Mouse (Mus musculus) splenic B cell, adult 2 months (primary cell): Measurements from ENCODE around the gene Sbk3.
A peak's percentile ranks its signal among the peaks of the same experiment; 100 is the strongest.

ENCODE experiments used
- DNase-seq: peaks from one replicate; pipeline ENCODE4 v3.0.0-alpha.2; 2011; ENCODE audit warnings: low read depth, low spot score
- H3K27me3 ChIP-seq: 2 replicates; pipeline ENCODE4 v1.6.1; 2012; ENCODE audit warnings: mild to moderate bottlenecking, low read length, moderate library complexity, mixed read lengths; ENCODE audit not compliant: control insufficient read depth, poor library complexity, insufficient read depth, severe bottlenecking
- H3K36me3 ChIP-seq: 2 replicates; pipeline ENCODE4 v1.6.1; 2012; ENCODE audit warnings: mild to moderate bottlenecking, low read length, moderate library complexity, mixed read lengths; ENCODE audit not compliant: control insufficient read depth, poor library complexity, insufficient read depth, severe bottlenecking

Sbk3 gene

DNA sequence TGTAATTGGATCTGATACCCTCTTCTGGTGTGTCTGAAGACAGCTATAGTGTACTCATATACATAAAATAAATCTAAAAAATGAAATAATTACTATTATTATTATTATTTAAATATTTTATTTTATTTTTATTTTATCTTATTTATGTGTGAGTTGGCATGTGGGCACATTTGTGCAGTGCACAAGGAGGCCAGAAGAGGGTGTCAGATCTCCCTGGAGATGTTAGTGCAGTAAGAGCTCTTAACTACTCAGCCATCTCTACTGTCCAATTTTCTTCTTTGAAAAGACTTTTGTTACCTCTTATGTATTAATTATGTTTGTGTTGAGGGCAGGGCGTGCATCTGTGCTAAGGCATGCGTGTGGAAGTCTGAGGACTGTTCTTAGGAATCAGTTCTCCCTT, 28.9 kb upstream of the Sbk3 start:
- peak; percentile 61 for DNase-seq
- Histone ChIP-seq H3K36me3 (no peaks in the 10 kb centered on the region), H3K27me3 (no peaks in the 10 kb centered on the region)

- H3K27me3 ChIP-seq, result no peaks in the 10 kb centered on the region
- H3K36me3 ChIP-seq, result no peaks in the 10 kb centered on the region; the same call in 1 of the 2 replicates
- DNase-seq, result no peak
Measured at GRCm38 (mm10) chr7:4996934-4997333, 26.0 kb upstream of the Sbk3 start.

DNA sequence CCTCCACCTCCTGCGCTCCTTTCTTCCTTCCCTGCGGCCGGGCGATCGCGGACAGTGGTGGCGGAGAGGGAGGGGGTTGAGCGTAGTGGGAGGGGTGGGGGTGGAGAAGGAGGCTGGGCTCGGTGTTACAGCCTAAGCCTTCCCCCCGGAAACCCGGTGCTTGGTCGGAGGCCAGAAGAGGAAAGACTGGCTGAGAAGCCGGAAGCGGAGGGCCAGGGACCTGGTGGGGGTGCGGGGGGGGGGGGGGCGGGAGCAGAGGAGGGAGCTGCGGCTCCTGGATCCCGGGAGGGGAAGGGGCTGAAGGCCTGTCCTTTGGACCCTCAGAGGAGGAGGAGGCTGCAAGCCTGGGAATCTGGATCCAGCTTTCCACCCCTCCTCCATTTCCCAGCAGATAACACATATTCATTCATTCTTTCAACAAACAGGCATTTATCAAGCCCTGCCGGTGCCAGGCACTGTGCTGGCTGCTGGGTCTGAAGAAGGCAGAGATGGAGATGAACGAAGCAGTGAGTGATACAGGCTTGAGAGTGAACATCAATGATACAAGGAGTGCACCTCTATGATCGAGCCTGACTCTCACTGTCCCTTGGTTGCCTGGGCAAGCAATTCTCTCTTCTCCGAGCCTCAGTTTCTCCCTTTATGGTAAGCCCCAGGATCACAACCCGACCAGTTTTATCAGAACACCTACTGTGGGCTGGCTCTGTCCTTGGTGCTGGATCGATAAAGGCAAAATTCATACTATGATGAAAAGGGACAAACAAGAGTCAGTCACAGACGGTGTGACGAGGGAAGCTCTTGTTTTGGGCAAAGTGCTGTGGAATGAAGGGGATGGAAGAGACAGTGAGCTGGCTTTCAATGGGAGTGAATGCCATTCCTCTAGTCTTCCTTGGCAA, 25.3 kb upstream of the Sbk3 start, which contains the start of gene Zfp579:
TSS of gene Zfp579 (minus strand) at position 156 of the 893 bp plus-strand sequence.
- peak; percentile 76 for DNase-seq
- no peaks in the 10 kb centered on the region; the same call in 1 of the 2 replicates for H3K36me3 ChIP-seq

DNA sequence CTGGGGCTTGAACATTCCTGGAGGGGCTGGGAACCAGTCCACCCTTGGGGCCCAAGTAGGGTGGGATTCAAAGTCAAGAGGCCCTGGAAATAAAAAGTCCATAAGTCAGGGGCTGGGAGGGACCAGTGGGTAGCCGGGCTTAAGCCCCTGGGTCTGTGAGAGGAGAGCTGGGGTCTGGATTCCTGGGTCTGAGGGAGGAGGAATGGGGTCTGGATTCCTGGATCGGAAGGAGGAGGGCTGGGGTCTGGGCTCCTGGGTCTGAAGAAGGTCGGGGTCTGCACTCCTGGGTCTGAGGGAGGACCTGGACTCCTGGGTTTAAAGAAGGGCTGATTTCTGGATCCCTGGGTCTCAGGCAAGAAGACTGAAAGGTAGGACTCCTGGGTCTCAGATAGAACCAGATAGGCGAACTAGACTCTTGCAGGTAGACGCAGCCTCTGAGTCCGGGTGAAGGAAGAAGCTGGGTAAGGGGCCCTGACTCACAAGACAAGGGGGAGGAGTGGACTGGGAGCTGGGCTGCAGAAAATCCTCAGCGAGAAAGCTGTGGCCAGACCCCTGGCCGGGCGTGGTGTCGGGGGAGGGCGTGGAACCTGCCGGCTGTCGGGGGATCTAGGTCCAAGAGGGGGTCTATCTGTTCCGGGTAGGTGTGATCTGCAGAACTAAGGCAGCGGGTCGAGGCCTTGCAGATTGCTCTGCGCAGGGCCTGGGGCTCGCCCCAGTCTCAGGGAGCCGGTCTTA, 24.5 kb upstream of the Sbk3 start:
- Histone ChIP-seq H3K36me3 (no peaks in the 10 kb centered on the region; the same call in 1 of the 2 replicates), H3K27me3 (no peaks in the 10 kb centered on the region)
- no peak for DNase-seq

More for the DNA sequence above, 25.3 kb upstream of the Sbk3 start, which contains the start of gene Zfp579:
- no peaks in the 10 kb centered on the region for H3K27me3 ChIP-seq

- Histone ChIP-seq H3K27me3 (no peaks in the 10 kb centered on the region), H3K36me3 (no peaks in the 10 kb centered on the region; the same call in 1 of the 2 replicates)
- DNase-seq, result no peak
Measured at GRCm38 (mm10) chr7:4993999-4994788, 23.2 kb upstream of the Sbk3 start.

DNA sequence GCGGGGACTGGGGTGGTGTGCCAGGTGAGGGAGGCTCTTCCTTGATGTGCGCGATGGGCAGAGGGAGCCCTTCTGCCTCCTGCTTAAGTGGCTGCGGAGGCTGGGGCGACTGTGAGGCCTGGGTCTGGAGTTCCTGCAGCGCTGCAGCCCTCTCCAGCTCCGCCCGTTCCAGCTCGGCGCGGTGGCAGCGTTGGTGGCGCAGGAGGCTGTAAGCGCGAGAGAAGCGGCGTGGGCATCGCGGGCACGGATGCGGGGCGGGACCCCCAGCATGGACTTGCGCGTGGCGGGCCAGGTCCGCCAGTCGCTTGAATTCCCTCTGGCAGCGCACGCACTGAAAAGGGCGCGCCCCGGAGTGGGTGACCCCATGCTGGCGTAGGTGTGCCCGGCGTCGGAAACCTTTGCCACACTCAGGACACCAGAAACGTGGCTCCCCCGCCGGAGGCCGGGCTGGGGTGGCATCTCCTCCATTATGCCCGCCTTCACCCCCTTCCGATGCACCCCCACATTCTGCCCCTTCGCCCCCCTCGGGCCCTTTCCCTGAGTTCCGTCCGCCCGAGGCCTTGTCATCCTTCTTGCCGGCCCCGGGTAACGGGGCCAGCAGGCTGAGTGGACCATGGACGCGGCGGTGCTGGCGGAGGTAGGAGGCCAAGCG, 22.5 kb upstream of the Sbk3 start:
- no peaks in the 10 kb centered on the region for H3K27me3 ChIP-seq
- no peaks in the 10 kb centered on the region; the same call in 1 of the 2 replicates for H3K36me3 ChIP-seq
- no peak for DNase-seq

DNA sequence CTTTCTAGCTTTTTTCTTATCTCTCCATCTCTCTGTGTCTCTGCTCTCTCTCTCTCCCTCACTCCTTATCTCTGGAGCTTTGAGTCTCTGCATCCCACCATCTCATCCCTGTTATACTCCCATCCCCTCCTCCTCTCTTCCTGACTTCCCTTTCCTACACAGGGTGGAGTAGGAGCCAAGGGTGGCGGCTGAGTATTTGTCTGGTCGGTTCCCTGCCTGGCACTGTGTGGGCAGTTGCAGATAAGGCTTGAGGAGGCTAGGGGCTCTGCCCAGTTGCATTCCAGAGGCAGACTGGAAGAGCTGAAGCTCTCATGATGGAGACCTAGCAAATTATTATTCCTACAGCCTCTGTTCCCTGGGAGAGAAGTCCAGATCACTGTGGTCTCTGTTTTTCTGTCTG, 17.3 kb upstream of the Sbk3 start:
- no peaks in the 10 kb centered on the region for H3K27me3 ChIP-seq
- no peaks in the 10 kb centered on the region; the same call in 1 of the 2 replicates for H3K36me3 ChIP-seq
- DNase-seq, result no peak

- Histone ChIP-seq H3K36me3 (no peaks in the 10 kb centered on the region), H3K27me3 (no peaks in the 10 kb centered on the region)
- DNase-seq, result no peak
Measured at GRCm38 (mm10) chr7:4976832-4977231, 5.9 kb upstream of the Sbk3 start.

DNA sequence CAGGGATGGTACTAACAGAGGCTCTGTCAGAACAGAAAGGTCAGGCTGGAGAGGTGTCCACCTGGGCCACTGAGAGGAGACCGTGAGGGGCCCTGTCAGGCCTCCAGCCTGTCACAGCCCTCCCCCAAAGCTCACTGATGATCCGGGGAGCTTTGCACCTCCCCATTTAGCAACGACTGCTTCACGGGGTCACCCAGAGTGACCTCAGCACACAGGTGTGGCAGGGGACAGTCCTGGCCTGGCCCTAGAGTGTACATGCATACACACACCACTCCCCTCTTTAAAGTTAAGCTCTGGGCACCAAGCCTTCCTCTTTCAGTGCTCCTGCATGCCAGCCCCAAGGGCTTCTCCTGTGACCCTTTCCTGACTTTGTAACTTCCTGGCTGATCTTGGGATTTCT, 4.5 kb upstream of the Sbk3 start:
- no peak for DNase-seq
- no peaks in the 10 kb centered on the region for H3K27me3 ChIP-seq
- H3K36me3 ChIP-seq, result no peaks in the 10 kb centered on the region

DNA sequence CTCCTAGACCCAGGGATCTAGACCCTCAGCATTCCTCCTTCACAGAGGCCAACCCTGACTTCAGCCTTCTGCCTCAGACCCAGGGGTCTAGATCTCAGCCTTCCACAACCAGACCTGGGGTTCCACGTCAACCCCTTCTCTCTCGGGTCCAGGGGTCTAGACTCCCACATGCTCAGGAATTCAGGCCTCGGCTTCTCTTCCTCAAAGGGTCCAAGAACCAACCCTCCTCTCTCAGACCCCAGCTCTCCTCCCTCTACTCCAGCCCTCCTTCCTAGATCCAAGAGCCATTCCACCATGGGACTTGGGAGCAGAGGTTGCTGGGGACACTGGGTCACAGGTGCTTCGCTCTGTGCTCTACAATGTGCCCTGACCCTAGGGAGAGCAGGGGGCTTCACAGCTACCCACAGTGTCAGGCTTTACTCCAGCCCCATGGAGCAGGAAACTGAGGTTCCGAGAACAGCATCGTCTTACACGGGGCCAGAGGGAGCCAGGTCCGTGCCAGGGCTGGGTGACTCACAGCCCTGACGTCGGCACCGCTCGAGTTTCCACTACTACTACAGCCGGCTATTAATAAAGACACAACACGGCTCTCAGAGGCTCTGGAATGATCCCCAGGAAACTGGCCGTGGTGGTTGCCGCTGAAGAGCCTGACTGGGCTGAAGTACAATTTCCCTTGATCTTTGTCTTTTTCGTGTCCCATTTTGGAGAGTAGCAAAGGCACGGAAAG, 1.5 kb upstream of the Sbk3 start:
- Histone ChIP-seq H3K36me3 (no peaks in the 10 kb centered on the region), H3K27me3 (no peaks in the 10 kb centered on the region)
- DNase-seq, result no peak

GRCm38 (mm10) chr7:4971710-4972109, 742 bp upstream of the Sbk3 start:
- Histone ChIP-seq H3K27me3 (no peaks in the 10 kb centered on the region), H3K36me3 (no peaks in the 10 kb centered on the region)
- no peak for DNase-seq

DNA sequence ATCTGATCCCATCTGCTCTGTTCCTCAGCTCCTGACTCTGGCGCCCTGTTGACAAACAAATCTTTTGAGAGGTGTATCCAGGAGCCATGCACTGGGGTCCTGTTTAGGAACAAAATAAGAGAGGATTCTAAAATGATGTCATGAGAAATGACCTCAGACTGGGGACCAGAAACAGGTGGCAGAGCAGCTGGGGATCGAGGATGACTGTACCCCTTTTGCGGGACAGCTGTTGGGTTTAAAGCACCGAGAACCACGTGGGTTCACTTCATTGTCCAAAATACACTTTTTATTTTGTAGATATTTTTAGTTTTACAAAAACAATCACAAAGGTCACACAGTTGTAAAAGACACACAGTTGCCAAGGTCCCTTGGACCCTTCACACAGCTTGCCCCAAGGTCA, 6.0 kb downstream of the Sbk3 start:
- no peaks in the 10 kb centered on the region for H3K27me3 ChIP-seq
- DNase-seq, result no peak
- H3K36me3 ChIP-seq, result no peaks in the 10 kb centered on the region

DNA sequence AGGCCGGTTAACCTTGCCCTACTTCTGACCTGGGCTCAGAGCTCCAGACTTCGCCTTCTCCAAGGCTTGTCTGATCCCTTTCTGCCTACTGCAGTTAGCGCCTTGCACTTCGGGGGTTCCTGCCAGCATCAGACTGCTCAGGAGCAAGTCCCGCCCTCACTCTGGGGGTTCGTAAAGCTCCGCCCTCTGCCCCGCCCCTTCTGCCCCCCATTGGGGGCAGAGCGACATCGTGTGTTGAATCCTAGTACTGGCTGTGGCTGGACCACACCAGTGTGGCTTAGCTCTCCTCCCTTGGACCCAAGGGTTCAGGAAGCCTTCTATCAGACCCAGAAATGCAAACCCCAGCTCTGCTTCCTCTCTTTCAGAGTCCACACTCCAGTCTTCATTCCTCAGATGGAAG, 6.7 kb downstream of the Sbk3 start, which contains the start of gene Sbk2:
TSS of gene Sbk2 (minus strand) at position 135 of the 400 bp plus-strand sequence.
- H3K27me3 ChIP-seq, result no peaks in the 10 kb centered on the region
- peak; percentile 81 for DNase-seq
- no peaks in the 10 kb centered on the region for H3K36me3 ChIP-seq
